Mouse (Mus musculus): Measurements from ENCODE around the gene Cenpc1. TPM values are rescaled to one million over a fixed set of nuclear protein-coding genes. Genes with fewer than 3 reads are reported as not detected.

The Cenpc1 gene
- polyA plus RNA-seq, 1 experiment from 2014 or later = 36.2 TPM

GRCm38 (mm10) chr5:86072756-86073386 is 7.5 kb upstream of the Cenpc1 start:
- Histone ChIP-seq H3K36me3 (no peaks in the 10 kb centered on the region), H3K27me3 (ENCODE audit: insufficient read depth, poor library complexity, severe bottlenecking) (no peaks in the 10 kb centered on the region), H3K4me1 (replicated peaks) (no peaks in the 10 kb centered on the region), H3K4me3 (no peak overlapping the region), H3K27ac (no peak overlapping the region), H3K9me3 (no peaks in the 10 kb centered on the region)
- 86% methylated on average over 4 of the region's 4 CpGs for whole genome bisulfite sequencing
- DNase-seq (ENCODE audit: low spot score) = no peak

GRCm38 (mm10) chr5:86071538-86071937 is 6.2 kb upstream of the Cenpc1 start, which contains the start of gene Stap1:
Gene Stap1 (plus strand): TSS chr5:86071746.
- H3K9me3 ChIP-seq = no peaks in the 10 kb centered on the region
- WGBS = 83% methylated on average over 7 of the region's 7 CpGs
- H3K4me3 ChIP-seq = no peak within 1 kb of the TSS
- no peaks in the 10 kb centered on the region for H3K36me3 ChIP-seq
- no peak within 1 kb of the TSS for H3K27ac ChIP-seq
- no peak for DNase-seq (ENCODE audit: low spot score)
- no peaks in the 10 kb centered on the region for H3K27me3 ChIP-seq (ENCODE audit: insufficient read depth, poor library complexity, severe bottlenecking)
- no peaks in the 10 kb centered on the region for H3K4me1 ChIP-seq (replicated peaks)

- no peaks in the 10 kb centered on the region for H3K36me3 ChIP-seq
- WGBS = 75% methylated on average over 6 of the region's 6 CpGs
- H3K27ac ChIP-seq = no peak overlapping the region
- no peak for DNase-seq (ENCODE audit: low spot score)
- no peaks in the 10 kb centered on the region for H3K9me3 ChIP-seq
- no peaks in the 10 kb centered on the region for H3K27me3 ChIP-seq (ENCODE audit: insufficient read depth, poor library complexity, severe bottlenecking)
- no peak overlapping the region for H3K4me3 ChIP-seq
- peaks cover 8% of the 10 kb centered on the region for H3K4me1 ChIP-seq (replicated peaks)
These were observed 3.7 kb upstream of the Cenpc1 start for GRCm38 (mm10) chr5:86069121-86069520.

GRCm38 (mm10) chr5:86068451-86068850 is 3.1 kb upstream of the Cenpc1 start:
- DNase-seq (ENCODE audit: low spot score) = no peak
- no peak overlapping the region for H3K27ac ChIP-seq
- H3K4me3 ChIP-seq = no peak overlapping the region
- no peaks in the 10 kb centered on the region for H3K27me3 ChIP-seq (ENCODE audit: insufficient read depth, poor library complexity, severe bottlenecking)
- 82% methylated on average over 3 of the region's 3 CpGs for WGBS
- no peaks in the 10 kb centered on the region for H3K36me3 ChIP-seq
- H3K4me1 ChIP-seq (replicated peaks) = peaks cover 15% of the 10 kb centered on the region
- H3K9me3 ChIP-seq = no peaks in the 10 kb centered on the region

GRCm38 (mm10) chr5:86066551-86066929 is 1.2 kb upstream of the Cenpc1 start:
- H3K4me1 ChIP-seq (replicated peaks) = peaks cover 20% of the 10 kb centered on the region
- peak overlapping the region; percentile 83 for H3K4me3 ChIP-seq
- H3K27me3 ChIP-seq (ENCODE audit: insufficient read depth, poor library complexity, severe bottlenecking) = no peaks in the 10 kb centered on the region
- H3K36me3 ChIP-seq = no peaks in the 10 kb centered on the region
- H3K27ac ChIP-seq = peak overlapping the region; percentile 95
- WGBS = 1% methylated on average over 17 of the region's 17 CpGs
- H3K9me3 ChIP-seq = no peaks in the 10 kb centered on the region
- DNase-seq (ENCODE audit: low spot score) = peak; percentile 89

GRCm38 (mm10) chr5:86065876-86066550 is 630 bp upstream of the Cenpc1 start:
- WGBS = under 1% methylated on average over 17 of the region's 17 CpGs

GRCm38 (mm10) chr5:86063501-86063900 is 1.9 kb downstream of the Cenpc1 start:
- 97% methylated on average over 1 of the region's 1 CpGs for WGBS
- Histone ChIP-seq H3K4me1 (replicated peaks) (peaks cover 20% of the 10 kb centered on the region), H3K36me3 (peaks cover 10% of the 10 kb centered on the region), H3K4me3 (peak overlapping the region; percentile 83; the same call in 1 of the 2 replicates), H3K27ac (no peak overlapping the region), H3K27me3 (ENCODE audit: insufficient read depth, poor library complexity, severe bottlenecking) (no peaks in the 10 kb centered on the region), H3K9me3 (no peaks in the 10 kb centered on the region)
- DNase-seq (ENCODE audit: low spot score) = no peak

More at GRCm38 (mm10) chr5:86065876-86066550, 630 bp upstream of the Cenpc1 start:
- peak overlapping the region; percentile 83 for H3K4me3 ChIP-seq
- DNase-seq (ENCODE audit: low spot score) = no peak
- no peaks in the 10 kb centered on the region for H3K9me3 ChIP-seq
- H3K4me1 ChIP-seq (replicated peaks) = peaks cover 20% of the 10 kb centered on the region
- H3K36me3 ChIP-seq = peaks cover 3% of the 10 kb centered on the region; the same call in 1 of the 2 replicates
- no peaks in the 10 kb centered on the region for H3K27me3 ChIP-seq (ENCODE audit: insufficient read depth, poor library complexity, severe bottlenecking)
- peak overlapping the region; percentile 95 for H3K27ac ChIP-seq

- no peak for DNase-seq (ENCODE audit: low spot score)
- Histone ChIP-seq H3K4me3 (no peak overlapping the region), H3K27me3 (ENCODE audit: insufficient read depth, poor library complexity, severe bottlenecking) (no peaks in the 10 kb centered on the region), H3K27ac (no peak overlapping the region), H3K4me1 (replicated peaks) (no peaks in the 10 kb centered on the region), H3K36me3 (peaks cover 86% of the 10 kb centered on the region), H3K9me3 (no peaks in the 10 kb centered on the region)
- 86% methylated on average over 2 of the region's 2 CpGs for WGBS
These were observed 35.6 kb downstream of the Cenpc1 start for GRCm38 (mm10) chr5:86029820-86030219.

GRCm38 (mm10) chr5:85996545-85997510 is 68.6 kb downstream of the Cenpc1 start:
- Histone ChIP-seq H3K27ac (no peak overlapping the region), H3K4me1 (replicated peaks) (no peaks in the 10 kb centered on the region), H3K27me3 (ENCODE audit: insufficient read depth, poor library complexity, severe bottlenecking) (no peaks in the 10 kb centered on the region), H3K36me3 (no peaks in the 10 kb centered on the region), H3K4me3 (no peak overlapping the region), H3K9me3 (no peaks in the 10 kb centered on the region)
- no peak for DNase-seq (ENCODE audit: low spot score)
- 91% methylated on average over 6 of the region's 6 CpGs for WGBS

- H3K9me3 ChIP-seq = no peaks in the 10 kb centered on the region
- H3K27ac ChIP-seq = no peak overlapping the region
- H3K4me1 ChIP-seq (replicated peaks) = no peaks in the 10 kb centered on the region
- WGBS = 73% methylated on average over 1 of the region's 1 CpGs
- no peak for DNase-seq (ENCODE audit: low spot score)
- no peaks in the 10 kb centered on the region for H3K27me3 ChIP-seq (ENCODE audit: insufficient read depth, poor library complexity, severe bottlenecking)
- no peak overlapping the region for H3K4me3 ChIP-seq
- H3K36me3 ChIP-seq = no peaks in the 10 kb centered on the region
These were observed 70.8 kb downstream of the Cenpc1 start for GRCm38 (mm10) chr5:85994551-85994950.

GRCm38 (mm10) chr5:85992805-85993721 is 72.3 kb downstream of the Cenpc1 start:
- H3K27me3 ChIP-seq (ENCODE audit: insufficient read depth, poor library complexity, severe bottlenecking) = no peaks in the 10 kb centered on the region
- no peak for DNase-seq (ENCODE audit: low spot score)
- H3K4me3 ChIP-seq = no peak overlapping the region
- H3K4me1 ChIP-seq (replicated peaks) = no peaks in the 10 kb centered on the region
- H3K27ac ChIP-seq = no peak overlapping the region
- H3K9me3 ChIP-seq = no peaks in the 10 kb centered on the region
- WGBS = 90% methylated on average over 4 of the region's 4 CpGs
- no peaks in the 10 kb centered on the region for H3K36me3 ChIP-seq

- no peak overlapping the region for H3K27ac ChIP-seq
- no peak for DNase-seq (ENCODE audit: low spot score)
- H3K4me1 ChIP-seq (replicated peaks) = no peaks in the 10 kb centered on the region
- H3K9me3 ChIP-seq = no peaks in the 10 kb centered on the region
- no peaks in the 10 kb centered on the region for H3K27me3 ChIP-seq (ENCODE audit: insufficient read depth, poor library complexity, severe bottlenecking)
- WGBS = 53% methylated on average over 1 of the region's 1 CpGs
- no peaks in the 10 kb centered on the region for H3K36me3 ChIP-seq
- H3K4me3 ChIP-seq = no peak overlapping the region
These were observed 73.3 kb downstream of the Cenpc1 start for GRCm38 (mm10) chr5:85992055-85992454.
